Mouse (Mus musculus) T-cell, adult 2 months (primary cell): ENCODE data around the gene Htr1d.

Source experiments
- DNase-seq: peaks from one replicate; pipeline ENCODE4 v3.0.0; 2022; ENCODE audit warnings: low spot score

The Htr1d gene

DNA sequence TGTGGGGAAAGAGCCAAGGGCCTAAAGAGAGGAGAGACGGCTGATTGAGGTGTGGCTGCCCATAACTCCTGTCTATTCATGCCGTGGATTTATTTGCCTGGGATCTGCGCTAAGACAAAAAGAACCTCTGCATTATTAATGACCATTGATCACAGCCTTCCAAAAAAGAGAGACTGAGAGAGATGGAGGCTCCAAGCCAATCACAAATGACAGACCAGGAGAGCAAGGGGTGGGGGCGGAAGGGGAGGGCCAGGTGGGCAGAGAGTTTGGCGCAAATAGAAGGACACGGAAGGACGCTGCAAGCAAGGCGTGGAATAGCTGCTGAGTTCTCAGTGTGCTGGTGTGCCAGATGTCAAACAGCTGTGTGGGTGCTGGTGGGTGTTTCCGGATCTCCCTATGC lies at the start of gene Htr1d:
Gene Htr1d (plus strand): TSS at position 301 of the 400 bp plus-strand sequence.
- no peak for DNase-seq

DNA sequence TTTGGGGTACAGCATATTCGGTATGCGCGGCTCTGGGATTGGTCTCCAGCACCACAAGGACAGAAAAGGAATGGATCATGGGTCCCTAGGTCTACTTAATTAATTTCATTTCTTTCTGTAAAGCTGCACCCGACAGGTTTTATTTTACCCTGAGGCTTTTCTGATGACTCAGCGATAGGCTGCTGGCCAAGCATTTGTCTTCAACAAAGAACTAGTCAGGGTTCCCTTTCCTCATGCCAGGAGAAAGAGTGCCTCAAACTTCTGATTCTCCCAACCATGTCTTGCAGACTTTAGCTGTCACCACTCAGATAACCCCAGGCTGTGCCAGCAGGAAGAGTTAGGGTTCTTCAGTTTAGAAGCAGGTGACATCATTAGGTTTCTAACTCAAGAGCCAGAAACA lies 46.3 kb upstream of the Htr1d start:
- DNase-seq: no peak

DNA sequence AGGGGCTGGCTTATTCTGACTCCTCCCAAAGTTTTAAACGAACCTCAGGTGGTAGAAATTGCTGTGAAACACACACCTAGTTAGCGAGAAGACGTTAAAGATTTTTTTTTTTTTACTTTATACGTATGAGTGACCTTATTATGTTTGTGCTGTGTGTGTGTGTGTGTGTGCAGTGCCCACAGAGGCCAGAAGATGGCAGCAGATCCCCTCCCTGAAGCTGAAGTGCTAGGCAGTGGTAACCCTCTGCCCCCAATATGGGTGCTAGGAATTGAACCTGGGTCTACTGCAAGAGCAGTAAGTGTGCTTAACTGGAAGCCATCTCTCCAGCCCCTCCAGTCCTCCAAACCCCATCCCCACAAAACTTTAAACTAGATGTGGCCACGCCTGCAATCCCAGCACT lies 40.3 kb upstream of the Htr1d start:
- no peak for DNase-seq

DNA sequence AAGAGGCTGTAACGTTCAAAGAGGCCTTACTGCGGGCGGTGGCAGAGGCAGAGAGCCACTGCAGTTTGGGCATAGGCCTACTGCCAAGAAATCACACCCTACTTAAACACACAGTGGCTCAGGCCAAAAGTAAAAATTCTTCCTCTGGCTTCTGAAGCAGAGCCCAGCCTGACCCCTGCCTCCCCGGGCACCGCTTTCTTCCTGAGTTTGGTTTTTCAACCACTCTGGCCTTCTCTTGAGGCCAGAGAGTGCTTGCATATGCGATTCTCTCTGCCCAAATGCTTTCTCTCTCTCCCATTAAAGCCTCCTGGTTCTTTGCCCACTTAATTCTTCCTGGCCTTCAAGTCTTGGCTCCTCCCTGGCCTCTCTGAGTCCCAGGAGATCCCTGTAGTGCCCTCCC lies 39.5 kb upstream of the Htr1d start:
- DNase-seq: no peak

DNA sequence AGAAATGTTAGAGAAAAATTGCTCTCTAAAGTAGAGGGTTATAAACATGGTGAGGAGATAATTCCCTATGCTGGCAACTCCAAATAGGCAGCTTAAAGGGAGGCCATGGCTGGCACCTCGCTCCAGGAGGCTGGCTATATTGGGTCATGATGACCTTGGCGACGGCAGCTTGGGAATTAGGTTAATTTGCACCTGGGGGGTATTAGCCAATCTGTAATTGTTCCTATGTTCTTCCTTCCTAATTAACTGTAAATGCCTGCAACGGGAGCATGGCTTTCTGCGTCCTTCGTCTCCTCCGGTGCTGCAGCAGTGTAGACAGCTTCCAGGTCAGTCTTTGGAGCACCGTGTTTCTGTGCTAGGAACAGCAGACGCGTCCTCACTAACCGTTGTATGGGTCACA lies 36.1 kb upstream of the Htr1d start:
- DNase-seq: no peak

DNA sequence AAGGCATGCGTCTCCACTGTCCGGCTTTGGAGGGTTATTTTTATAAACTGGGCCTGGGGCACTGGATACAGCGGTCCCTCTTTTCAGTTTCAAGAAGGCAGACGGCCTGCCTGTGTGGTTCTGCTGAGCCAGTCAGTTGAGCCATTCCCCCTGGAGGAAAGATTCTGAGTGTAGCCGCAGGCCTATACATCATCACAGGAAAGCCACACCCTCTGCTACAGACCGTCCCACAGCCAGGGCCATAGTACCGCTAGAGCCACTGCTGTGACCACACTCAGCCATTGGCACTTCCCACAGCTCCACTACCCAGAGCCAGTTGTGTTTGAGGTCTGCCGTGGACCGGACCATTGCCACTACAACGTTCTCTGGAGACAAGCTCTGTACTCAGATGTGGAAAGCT lies 21.5 kb upstream of the Htr1d start:
- no peak for DNase-seq

DNA sequence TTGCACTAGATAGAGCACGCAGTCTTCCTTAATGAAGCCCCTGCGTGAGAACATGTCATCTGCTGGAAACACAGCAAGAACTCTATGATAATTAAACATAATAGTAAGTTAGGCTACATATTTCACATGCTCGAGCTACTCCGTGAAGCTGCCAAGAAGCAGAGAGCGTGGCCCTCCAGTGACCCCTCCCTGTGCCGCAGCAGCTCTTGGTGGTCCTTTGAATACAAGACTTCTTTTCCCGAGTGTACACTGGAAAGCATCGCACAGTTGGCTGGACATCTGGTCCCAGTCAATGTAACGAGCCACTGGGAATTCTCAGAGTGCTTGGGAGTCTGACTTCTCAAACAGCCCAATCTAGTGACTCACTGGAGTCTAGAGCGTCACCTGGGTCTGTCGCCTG lies 15.5 kb upstream of the Htr1d start:
- no peak for DNase-seq

DNA sequence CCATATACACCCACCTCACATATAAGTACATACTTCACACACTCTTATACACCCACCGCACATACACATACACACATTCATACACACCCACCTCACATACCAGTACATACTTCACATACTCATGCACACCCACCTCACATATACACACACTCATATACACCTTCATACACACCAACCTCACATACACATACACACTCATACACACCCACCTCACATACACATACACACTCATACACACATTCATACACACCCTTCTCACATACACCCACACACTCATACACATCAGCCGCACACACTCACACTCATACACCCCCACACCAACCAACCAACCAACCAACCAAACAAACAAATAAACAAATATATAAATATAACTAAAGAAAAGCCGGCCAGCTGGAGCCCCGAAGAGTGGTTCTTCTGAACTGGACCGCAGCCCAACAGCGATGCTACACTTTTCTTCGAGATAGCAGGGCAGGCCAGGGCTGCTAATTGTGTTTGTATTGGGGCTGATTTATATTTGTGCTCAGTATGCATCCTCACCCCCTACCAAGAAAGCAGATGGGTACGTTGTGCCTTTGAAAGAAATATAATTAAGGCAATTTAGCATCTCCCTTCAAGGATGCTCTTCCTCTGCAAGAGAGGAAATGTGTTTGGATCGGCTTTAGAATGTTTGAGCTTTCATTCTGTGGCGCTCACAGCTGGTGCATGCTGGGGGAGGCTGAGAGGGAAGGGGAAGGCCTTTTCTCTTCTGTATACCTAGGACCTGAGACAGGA lies 11.1 kb upstream of the Htr1d start:
- no peak for DNase-seq

DNA sequence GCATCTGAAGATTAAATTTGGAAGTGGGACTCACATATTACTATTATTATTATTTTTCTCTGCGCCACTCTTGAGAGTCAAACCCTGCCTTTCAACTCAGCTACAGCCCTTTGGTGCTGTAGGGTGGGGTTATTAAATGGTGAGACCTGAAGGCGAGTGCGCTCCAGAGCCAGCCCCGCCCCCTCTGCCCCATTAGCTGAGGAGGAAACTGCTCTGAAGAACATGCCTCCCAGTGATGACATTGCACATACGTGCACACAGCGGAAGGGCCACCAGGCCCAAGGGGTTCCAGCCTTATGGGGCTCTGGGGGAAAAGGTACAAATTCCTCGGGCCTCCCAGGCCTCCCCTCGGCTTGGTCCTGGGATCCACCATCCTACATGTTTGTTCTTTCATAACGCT lies 7.8 kb upstream of the Htr1d start:
- no peak for DNase-seq

DNA sequence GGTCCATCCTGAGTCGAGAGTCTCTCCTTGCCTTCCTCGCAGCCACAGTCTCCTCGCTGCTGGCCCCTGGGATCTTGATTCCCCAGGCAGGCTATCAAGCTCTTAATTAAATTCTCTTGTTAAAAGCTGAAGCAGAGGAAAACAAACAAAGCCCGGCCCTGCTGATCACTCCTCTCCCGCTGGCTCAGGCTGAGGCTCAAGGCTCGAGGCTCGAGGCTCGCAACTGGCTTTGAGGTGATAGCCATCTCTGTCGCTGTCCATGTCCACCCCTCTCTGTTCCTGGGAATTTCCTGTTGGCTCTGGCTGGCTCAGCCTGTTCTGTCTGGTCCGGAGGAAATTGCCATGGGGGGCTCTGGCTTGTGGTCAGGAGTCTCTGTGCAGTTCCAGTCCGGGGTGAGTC lies 4.4 kb upstream of the Htr1d start:
- no peak for DNase-seq

DNA sequence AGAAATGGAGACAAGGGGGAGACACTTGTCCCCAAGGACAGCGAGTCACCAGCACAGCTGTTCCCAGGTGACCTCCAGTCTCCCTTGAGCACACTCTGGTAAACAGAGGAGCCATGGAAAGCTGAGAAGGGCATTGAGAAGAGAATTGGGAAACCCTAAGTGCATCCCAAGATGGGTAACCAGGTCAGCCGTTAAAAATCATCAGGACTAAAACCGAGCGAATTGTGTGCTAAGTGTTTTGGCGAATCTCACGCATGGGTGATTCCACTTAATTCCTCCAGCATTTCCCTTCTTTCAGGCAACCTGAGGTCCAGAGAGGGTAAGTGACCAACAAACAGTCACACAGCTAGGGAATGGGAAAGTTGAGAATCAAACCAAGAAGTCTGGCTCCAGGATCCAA lies 3.9 kb upstream of the Htr1d start:
- DNase-seq: no peak

DNA sequence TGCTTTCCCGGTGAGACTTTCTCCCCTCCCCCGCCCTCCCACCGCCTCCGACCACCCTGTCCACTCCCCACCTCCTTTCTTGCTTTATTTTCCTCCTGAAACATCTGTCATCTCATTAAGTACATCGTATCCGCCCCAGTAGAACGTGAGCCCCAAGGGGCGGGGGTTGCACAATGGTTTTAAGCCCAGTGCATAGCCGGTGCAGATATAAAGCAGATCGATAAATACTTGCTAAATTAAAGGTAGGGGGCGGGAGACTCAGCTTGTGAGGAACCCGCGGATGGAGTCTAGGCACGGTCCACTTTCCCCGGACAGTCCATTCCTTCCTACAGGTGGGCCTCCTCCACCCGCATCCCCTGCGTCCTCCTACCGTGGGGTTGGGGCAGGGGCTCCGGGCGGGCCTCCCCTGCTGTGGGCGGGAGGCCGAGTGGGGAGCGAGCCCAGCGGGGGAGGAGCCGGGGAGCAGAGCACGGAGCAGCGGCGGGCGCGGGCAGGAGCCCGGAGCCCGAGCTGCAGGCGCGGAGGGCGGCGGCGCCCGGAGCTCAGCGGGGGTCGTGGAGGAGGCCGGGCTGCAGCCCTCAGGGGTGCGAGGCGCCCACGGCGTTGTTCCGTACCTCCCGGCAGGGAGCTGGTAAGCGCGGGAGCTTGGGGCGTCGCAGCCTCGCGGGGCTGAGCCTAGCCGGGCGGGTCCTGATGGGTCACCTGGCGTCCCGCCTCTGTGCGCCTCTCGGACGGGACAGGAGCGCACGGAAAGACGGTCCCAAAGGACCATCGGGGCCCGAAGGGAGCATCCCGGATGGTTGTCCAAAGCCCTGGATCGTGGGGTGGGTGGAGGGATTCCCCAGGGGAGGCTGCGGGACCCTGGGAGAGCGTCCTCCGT lies 1.0 kb downstream of the Htr1d start:
- DNase-seq: no peak

DNA sequence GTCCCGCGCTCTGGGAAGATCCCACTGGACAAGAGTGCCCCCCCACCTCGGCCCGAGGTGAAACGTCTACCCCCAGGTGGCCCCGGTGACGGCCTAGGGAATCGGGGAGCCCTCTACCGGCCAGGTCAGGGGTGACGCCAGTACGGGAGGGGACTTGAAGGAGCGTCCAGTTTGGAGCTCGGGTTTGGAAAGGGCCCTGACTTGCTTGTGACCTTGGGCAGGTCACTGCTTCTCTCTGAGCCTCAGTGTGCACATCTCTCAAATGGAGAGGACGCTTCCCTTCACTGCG lies 1.6 kb downstream of the Htr1d start:
- no peak for DNase-seq

DNA sequence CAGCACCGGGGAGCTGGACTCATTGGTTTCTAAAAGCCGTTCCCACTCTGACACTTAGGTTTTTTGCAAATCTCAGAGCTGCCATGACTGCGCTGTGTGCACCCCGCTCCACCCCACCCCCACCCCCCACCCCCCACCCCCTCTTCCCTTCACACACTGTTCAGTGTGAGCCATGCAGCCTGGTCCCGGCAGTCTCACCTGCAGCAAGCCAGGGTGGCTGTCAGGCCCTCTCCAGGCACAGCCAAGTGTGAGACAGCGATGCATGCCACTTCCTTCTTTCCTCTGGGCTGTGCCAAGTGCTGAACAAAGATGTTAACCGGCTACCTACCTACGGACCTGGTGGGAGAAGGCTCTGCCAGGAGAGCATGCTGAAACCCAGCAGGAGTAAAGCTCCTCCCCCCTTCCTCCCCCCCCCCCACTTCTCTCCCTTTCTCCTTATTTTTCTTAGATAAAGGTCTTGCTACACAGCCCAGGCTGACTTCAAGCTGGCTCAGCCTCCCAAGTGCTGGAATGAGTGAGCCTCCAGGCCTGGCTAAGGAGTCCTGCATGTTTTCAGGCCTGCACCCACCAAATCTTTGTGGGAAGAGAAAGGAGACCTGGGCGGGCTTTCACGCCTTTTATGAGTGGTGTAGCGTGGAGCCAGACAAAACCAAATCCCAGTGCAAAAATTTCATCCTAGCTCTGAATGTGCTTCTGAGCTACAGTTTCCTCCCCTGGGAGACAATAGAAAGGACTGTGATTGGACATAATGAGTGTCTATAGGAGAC lies 7.5 kb downstream of the Htr1d start:
- DNase-seq: no peak

DNA sequence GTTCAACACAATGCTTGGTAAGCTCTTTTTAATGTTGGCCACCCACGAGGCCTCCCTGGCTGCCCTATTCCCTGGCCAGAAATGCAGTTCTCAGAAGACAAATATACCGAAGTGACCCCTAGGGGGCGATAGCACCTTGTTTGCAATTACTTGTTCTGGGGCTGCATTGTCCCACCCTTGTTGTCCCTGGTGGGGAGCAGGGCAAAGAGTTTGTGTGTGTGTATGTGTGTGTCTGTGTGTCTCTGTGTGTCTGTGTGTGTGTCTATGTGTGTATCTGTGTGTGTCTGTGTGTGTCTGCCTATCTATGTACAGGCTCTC lies 8.0 kb downstream of the Htr1d start:
- DNase-seq: peak; percentile 43

DNA sequence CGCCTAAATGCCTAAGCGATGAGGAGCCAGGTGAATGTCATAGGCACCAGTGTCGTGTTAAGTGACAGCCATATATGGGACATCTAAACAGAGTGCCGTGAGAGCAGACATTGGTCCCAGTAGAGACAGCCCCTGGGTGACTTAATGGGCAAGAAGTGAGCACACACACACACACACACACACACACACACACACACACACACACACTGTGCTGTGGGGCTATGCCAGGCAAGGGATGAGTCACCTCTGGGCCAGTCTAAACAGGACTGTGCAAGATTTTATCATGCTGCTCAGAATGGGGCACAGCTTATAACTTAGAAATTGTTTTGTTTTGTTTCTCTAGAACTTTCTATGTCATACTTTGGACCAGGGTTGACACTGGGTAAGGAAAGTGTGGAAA lies 10.7 kb downstream of the Htr1d start:
- DNase-seq: no peak

DNA sequence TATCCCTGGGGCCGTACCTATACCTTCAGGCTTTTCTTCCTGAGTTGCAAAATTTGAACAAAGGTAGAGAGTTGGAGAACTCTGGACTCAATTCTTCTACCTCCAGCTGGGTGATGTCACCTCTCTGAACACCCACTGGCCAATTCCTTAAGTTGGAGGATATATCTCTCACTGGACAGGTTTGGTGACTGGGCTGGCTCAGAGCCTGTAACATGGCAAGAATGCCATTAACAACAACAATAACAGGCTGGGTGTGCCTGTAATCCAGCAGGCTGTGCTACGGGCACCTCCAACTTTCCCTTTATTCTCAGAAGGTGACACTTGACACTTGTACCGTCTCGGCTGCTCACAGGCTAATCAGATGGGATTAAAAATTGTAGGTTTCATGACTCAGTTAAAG lies 15.8 kb downstream of the Htr1d start:
- no peak for DNase-seq

DNA sequence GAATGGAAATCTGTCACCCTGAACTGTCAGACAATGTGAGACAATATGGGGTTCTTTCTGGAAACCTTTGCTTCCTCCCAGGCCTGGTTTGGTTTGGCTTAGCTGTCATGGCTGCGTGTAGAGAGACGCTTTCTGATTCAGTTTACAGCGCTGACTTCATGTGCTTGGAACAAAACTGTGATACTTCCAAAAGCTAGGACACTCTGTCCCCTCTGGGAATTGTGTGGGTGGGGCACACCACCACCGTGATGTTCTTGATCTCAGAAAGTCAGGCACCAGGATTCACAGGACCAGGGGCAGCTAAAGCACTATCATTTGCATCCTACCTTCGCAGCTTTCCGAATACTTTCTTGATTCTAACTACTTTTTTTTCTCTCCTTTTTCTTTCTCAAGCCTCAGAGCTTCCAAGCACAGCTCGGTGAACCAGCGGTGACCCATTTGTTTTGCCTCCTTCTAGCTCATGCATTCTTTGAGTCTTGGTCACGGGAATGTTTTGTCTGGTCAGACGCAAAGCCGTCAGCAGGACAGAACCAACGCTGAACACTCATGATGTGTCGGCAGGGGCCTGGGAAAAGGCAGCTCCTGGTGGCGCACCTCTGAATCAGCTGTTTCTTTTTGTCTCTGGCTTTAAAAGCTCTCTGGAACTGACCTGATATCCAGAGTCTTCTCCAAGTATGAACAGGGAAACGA lies 18.2 kb downstream of the Htr1d start:
- DNase-seq: no peak

DNA sequence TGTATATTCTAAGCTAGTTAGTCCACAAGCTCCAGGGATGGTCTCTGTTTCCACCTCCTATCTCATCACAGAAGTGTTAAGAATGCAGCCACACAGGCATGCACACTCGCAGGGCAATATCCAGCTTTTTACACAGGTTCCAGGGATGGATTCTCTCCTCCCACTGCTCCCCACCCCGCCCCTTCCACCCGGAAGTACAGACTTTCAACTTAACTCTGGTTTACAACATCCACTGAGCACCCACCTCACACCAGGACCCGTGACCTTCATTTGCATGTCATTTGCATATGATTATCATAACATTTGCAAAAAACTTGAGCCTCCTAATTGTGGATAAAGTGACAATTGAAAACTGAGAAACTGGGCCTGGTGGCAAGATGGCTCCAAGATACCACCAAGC lies 21.2 kb downstream of the Htr1d start:
- DNase-seq: no peak

DNA sequence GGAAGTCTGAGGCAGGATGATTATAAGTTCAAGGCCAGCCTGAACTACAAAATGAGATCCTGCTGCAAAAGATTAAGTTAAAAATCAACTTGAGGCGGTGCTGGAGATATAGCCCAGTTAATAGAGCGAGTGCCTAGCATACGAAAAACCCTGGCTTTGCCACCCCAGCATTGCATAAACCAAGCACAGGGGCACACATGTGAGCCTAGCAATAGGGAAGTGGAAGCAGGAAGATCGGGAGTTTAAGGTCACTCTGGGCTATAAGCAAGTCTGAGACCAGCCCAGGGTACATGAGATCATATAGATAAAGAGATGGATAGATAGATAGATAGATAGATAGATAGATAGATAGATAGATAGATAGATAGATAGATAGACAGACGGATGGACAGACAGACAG lies 26.5 kb downstream of the Htr1d start:
- no peak for DNase-seq

DNA sequence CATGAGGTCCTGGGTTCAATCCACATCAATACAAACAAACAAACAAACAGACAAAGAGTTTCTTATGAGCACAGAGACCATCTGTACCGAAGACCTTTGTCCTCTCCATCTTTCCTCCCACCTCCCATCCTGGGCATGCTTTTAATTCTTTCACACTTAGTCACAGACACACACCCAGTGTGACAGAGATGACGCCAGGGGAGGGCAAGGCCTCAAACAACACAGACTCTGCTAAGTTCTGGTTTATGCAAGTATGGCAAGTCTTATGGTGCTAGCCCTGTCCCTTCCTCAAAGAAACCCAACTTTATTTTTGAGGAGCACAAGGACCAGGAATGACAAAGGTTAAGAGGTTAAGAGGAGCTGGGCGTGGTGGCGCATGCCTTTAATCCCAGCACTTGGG lies 26.9 kb downstream of the Htr1d start:
- DNase-seq: no peak

DNA sequence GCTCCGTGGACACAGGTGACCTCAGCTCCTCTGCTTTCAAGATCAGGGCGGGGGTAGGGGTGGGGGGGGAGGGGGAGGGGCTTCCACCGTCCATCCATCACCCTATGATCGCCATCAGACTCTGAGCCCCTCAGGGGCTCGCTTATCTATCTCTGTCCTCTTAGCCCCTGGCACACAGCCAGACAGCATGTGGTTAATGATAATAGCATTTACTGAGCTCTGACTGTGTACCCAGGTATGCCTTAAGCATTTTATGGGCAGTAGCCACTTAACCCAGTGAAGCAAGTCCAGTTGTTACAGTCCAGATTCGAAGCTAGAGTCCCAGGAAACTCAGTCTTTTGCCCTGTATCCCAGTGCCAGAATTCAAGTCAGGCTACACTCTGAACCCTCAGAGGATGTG lies 28.2 kb downstream of the Htr1d start:
- DNase-seq: no peak

DNA sequence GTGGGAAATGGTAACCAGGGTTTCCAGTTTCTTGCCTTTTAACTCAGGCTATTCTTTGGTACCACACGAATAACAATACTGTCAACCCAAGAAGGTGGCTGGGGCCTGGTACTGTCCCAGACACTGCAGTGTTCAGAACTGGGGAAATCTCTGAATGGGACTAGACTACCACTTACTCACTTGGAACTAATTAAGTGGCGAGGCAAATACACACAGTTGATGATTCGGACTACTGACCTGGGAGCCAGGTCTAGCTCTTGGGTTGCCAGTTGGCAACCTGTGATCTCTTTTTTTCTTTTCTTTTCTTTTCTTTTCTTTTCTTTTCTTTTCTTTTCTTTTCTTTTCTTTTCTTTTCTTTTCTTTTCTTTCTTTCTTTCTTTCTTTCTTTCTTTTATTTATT lies 29.0 kb downstream of the Htr1d start:
- DNase-seq: no peak
